ENCODE assay signal across 17 mouse cellular contexts in genomic region chr4:133054530-133054929, GRCm38 (mm10). TPM values are rescaled to one million over a fixed set of nuclear protein-coding genes. Genes with fewer than 3 reads are reported as not detected.
DNase-seq lines count a peak whose midpoint lies in the region; ATAC-seq and TF ChIP-seq lines count a peak whose summit lies in the region.
"Had no signal": no experiment of that assay in that cellular context is flagged by ENCODE, and none has a peak within 500 bp of the region (broad histone marks: within the 10 kb centered on the region; RNA-seq: fewer than 3 reads in every experiment).

No protein-coding gene starts in this region.

- H3K27ac ChIP-seq in heart, embryonic 12.5 days (ENCODE audit: poor library complexity, severe bottlenecking): 0 out of 2 replicates have a peak overlapping the region, but pooled peaks have one; percentile 96
- 0 out of 2 replicates have a peak overlapping the region, but pooled peaks have one; percentile 25 for H3K27ac ChIP-seq in liver, embryonic 13.5 days
- H3K27ac ChIP-seq in liver, postnatal 0 days (ENCODE audit: low read depth): no peak overlapping the region
- peak overlapping the region; percentile 77 for H3K27ac ChIP-seq in ES-E14 (ENCODE audit: insufficient read depth, low read depth, low read length, poor library complexity, severe bottlenecking)
- H3K27ac ChIP-seq: forebrain, embryonic 15.5 days; hindbrain, embryonic 14.5 days; midbrain, embryonic 13.5 days had no signal

- H3K4me3 ChIP-seq in heart, embryonic 12.5 days: no peak overlapping the region
- H3K4me3 ChIP-seq in liver, embryonic 13.5 days (replicated peaks): no peak overlapping the region
- no peak overlapping the region for H3K4me3 ChIP-seq in liver, postnatal 0 days (ENCODE audit: low read depth, low read length)
- no peak overlapping the region for H3K4me3 ChIP-seq in ES-E14 (ENCODE audit: insufficient read depth in 1 of 2, low read depth in 1 of 2, low read length in 2 of 2, poor library complexity in 1 of 2, severe bottlenecking in 1 of 2)
- H3K4me3 ChIP-seq in myocyte: no peak overlapping the region
- H3K4me3 ChIP-seq: forebrain, embryonic 15.5 days; midbrain, embryonic 13.5 days had no signal

- WGBS in heart, embryonic 12.5 days: 83% methylated on average over 6 of the region's 6 CpGs
- WGBS in liver, embryonic 13.5 days (ENCODE audit: insufficient replicate concordance): 70% methylated on average over 6 of the region's 6 CpGs
- WGBS in liver, postnatal 0 days (ENCODE audit: insufficient replicate concordance): 75% methylated on average over 6 of the region's 6 CpGs

- 0 out of 2 replicates have a peak, but pooled peaks cover 3% of the 10 kb centered on the region for H3K9me3 ChIP-seq in heart, embryonic 12.5 days (replicated peaks)
- H3K9me3 ChIP-seq in liver, embryonic 13.5 days (replicated peaks): no peaks in the 10 kb centered on the region
- H3K9me3 ChIP-seq in liver, postnatal 0 days (ENCODE audit: low read length): no peaks in the 10 kb centered on the region
- H3K9me3 ChIP-seq in ES-E14 (ENCODE audit: control insufficient read depth, insufficient read depth, low read depth, low read length): no peaks in the 10 kb centered on the region
- H3K9me3 ChIP-seq: forebrain, embryonic 15.5 days; midbrain, embryonic 13.5 days had no signal

- no peak overlapping the region for H3K4me2 ChIP-seq in heart, embryonic 12.5 days
- H3K4me2 ChIP-seq in liver, embryonic 13.5 days: no peak overlapping the region
- H3K4me2 ChIP-seq in liver, postnatal 0 days (ENCODE audit: low read depth, low read length): no peak overlapping the region
- H3K4me2 ChIP-seq in myocyte (ENCODE audit: low read depth): peak overlapping the region; percentile 68
- H3K4me2 ChIP-seq: forebrain, embryonic 15.5 days; heart, embryonic 11.5 days; hindbrain, embryonic 14.5 days; midbrain, embryonic 13.5 days had no signal

- no peak for ATAC-seq in heart, embryonic 12.5 days (ENCODE audit: insufficient number of reproducible peaks, low FRiP score)
- no peak for ATAC-seq in liver, embryonic 13.5 days (ENCODE audit: low read depth)
- no peak for ATAC-seq in liver, postnatal 0 days
- ATAC-seq: forebrain, embryonic 15.5 days; lung, postnatal 0 days; midbrain, embryonic 13.5 days had no signal

- H3K4me1 ChIP-seq in heart, embryonic 12.5 days (replicated peaks): peaks cover 98% of the 10 kb centered on the region
- H3K4me1 ChIP-seq in liver, embryonic 13.5 days (replicated peaks): peaks cover 83% of the 10 kb centered on the region
- H3K4me1 ChIP-seq in liver, postnatal 0 days (ENCODE audit: insufficient read depth): peaks cover 49% of the 10 kb centered on the region
- H3K4me1 ChIP-seq in ES-E14 (ENCODE audit: control insufficient read depth in 2 of 2, insufficient read depth in 2 of 2, low read length in 2 of 2, poor library complexity in 1 of 2): peaks cover 19 to 52% of the 10 kb centered on the region in 2 experiments

- no peaks in the 10 kb centered on the region for H3K27me3 ChIP-seq in heart, embryonic 12.5 days (replicated peaks)
- H3K27me3 ChIP-seq in liver, embryonic 13.5 days: no peaks in the 10 kb centered on the region
- no peaks in the 10 kb centered on the region for H3K27me3 ChIP-seq in liver, postnatal 0 days (ENCODE audit: insufficient read depth, low read length)
- no peaks in the 10 kb centered on the region for H3K27me3 ChIP-seq in myocyte (ENCODE audit: control insufficient read depth, insufficient read depth, insufficient read length)
- H3K27me3 ChIP-seq: forebrain, embryonic 15.5 days; midbrain, embryonic 13.5 days had no signal

- TF ChIP-seq POLR2A in myocyte (IDR thresholded peaks at IDR 0.05; ENCODE audit: insufficient read length, low read depth): no peak

- no peak for TF ChIP-seq CTCF in liver, postnatal 0 days (IDR thresholded peaks at IDR 0.05; ENCODE audit: low read depth)

- no peak for DNase-seq in heart, adult 8-10 months (ENCODE audit: low spot score)
- no peak for DNase-seq in liver, embryonic 13.5 days
- no peak for DNase-seq in liver, postnatal 0 days
- DNase-seq in ES-E14 (ENCODE audit: low read depth, low spot score): no peak
- no peak for DNase-seq in left cerebral cortex, adult 18-20 months (ENCODE audit: low spot score in 2 of 2)
- no peak for DNase-seq in thymus, postnatal 14 days
- DNase-seq: kidney, postnatal 10 days; left cerebral cortex, postnatal 4 days; right cerebral cortex, postnatal 4 days; thymus, postnatal 4 days had no signal

- H3ac ChIP-seq in myocyte (ENCODE audit: control insufficient read depth, insufficient read length): no peak overlapping the region

- peaks cover 29% of the 10 kb centered on the region for H3K36me3 ChIP-seq in heart, embryonic 12.5 days
- no peaks in the 10 kb centered on the region for H3K36me3 ChIP-seq in liver, embryonic 13.5 days
- H3K36me3 ChIP-seq in liver, postnatal 0 days (replicated peaks; ENCODE audit: insufficient read depth, low read length): no peaks in the 10 kb centered on the region
- H3K36me3 ChIP-seq in ES-E14 (ENCODE audit: control insufficient read depth, insufficient read depth, low read length, poor library complexity, severe bottlenecking): peaks cover 61% of the 10 kb centered on the region
- H3K36me3 ChIP-seq in myocyte (ENCODE audit: control insufficient read depth, insufficient read depth): peaks cover 4% of the 10 kb centered on the region
- H3K36me3 ChIP-seq: forebrain, embryonic 15.5 days had no signal

- H3K9ac ChIP-seq in heart, embryonic 12.5 days: no peak overlapping the region
- H3K9ac ChIP-seq in liver, embryonic 13.5 days: no peak overlapping the region
- no peak overlapping the region for H3K9ac ChIP-seq in liver, postnatal 0 days (replicated peaks)
- peak overlapping the region; percentile 19; the same call in 1 of the 2 replicates for H3K9ac ChIP-seq in ES-E14 (ENCODE audit: insufficient read depth, low read depth, low read length, poor library complexity, severe bottlenecking)
- H3K9ac ChIP-seq: forebrain, embryonic 15.5 days; hindbrain, embryonic 14.5 days had no signal

- in situ Hi-C loops in ES-E14 (cut with MboI; ENCODE audit: low sequenced_read_pairs in 2 of 2, unreplicated experiment in 2 of 2): no loop called here

- H3K79me2 ChIP-seq in myocyte (ENCODE audit: control insufficient read depth, insufficient read depth): peaks cover 53% of the 10 kb centered on the region

- no peak for TF ChIP-seq EP300 in liver, postnatal 0 days (IDR thresholded peaks at IDR 0.05; ENCODE audit: low read depth)

TF ChIP-seq in ES-E14, 5 proteins besides CTCF, POLR2A, EP300 and RAD21:
- TF ChIP-seq HCFC1 (IDR thresholded peaks at IDR 0.05; ENCODE audit: borderline replicate concordance, insufficient read depth, low read length) (no peak), MAFK (IDR thresholded peaks at IDR 0.05; ENCODE audit: insufficient read depth, low read depth, low read length) (no peak), ZNF384 (IDR thresholded peaks at IDR 0.05; ENCODE audit: low read depth, low read length) (no peak), CHD2 (IDR thresholded peaks at IDR 0.05; ENCODE audit: low read depth, low read length) (no peak), ZC3H11A (IDR thresholded peaks at IDR 0.05; ENCODE audit: borderline replicate concordance, low read depth, low read length) (no peak)

TF ChIP-seq in myocyte, 11 proteins besides CTCF, POLR2A, EP300 and RAD21:
- TF ChIP-seq TCF12 (IDR thresholded peaks at IDR 0.05; ENCODE audit: insufficient read depth, poor library complexity, severe bottlenecking): peak; percentile 86
- TF ChIP-seq MYOG (IDR thresholded peaks at IDR 0.05; ENCODE audit: control insufficient read depth in 1 of 3, insufficient read depth in 1 of 3, insufficient read length in 2 of 3, low read depth in 2 of 3): peak; percentile 45 to 84 (median 74)
- peak; percentile 20 for TF ChIP-seq USF1 (IDR thresholded peaks at IDR 0.05; ENCODE audit: low read depth)
- no peak for TF ChIP-seq POLR2AphosphoS2 (IDR thresholded peaks at IDR 0.05; ENCODE audit: insufficient read length, low read depth)
- TF ChIP-seq E2F4 (IDR thresholded peaks at IDR 0.05; ENCODE audit: insufficient read depth): no peak
- no peak for TF ChIP-seq CEBPB (IDR thresholded peaks at IDR 0.05; ENCODE audit: insufficient read depth, poor library complexity, severe bottlenecking)
- TF ChIP-seq MYOD1 (IDR thresholded peaks at IDR 0.05; ENCODE audit: control insufficient read depth in 1 of 3, insufficient read length in 2 of 3, low read depth in 2 of 3): peak; percentile 37 to 78 (median 65)
- no peak for TF ChIP-seq MAX (IDR thresholded peaks at IDR 0.05; ENCODE audit: low read depth)
TF ChIP-seq in myocyte: peak in this region for 4.

RNA-seq across cellular contexts. Expression of gene Ahdc1, which starts 43.5 kb away (rescaled TPM):
- 11.6 and 11.7 TPM in 2 replicates for polyA plus RNA-seq in heart, embryonic 12.5 days (2016; fragmentation: Nextera tagmentation; extraction: Ambion mirVana)
- total RNA-seq in heart, adult 8-10 months (2022): 10 to 100 TPM; 37.5 to 52.5 (median 45.0) TPM
- 1.3 and 1.4 TPM in 2 replicates for polyA plus RNA-seq in liver, embryonic 13.5 days (2015; fragmentation: Nextera tagmentation; extraction: Ambion mirVana)
- polyA plus RNA-seq in liver, postnatal 0 days (2015; fragmentation: Nextera tagmentation; extraction: Ambion mirVana): 0.76 and 0.87 TPM in 2 replicates
- total RNA-seq in ES-E14 (2012; rRNA removed): 61.8 and 88.9 TPM in 2 replicates
- 58.2 TPM for polyA plus RNA-seq in myocyte (2012; fragmentation: generic; extraction: Trizol)
- total RNA-seq in left cerebral cortex, adult 18-20 months (2021): 100 to 1,000 TPM; 108 to 121 TPM
